Mouse (Mus musculus): ENCODE results near the gene Pop5.
A peak's percentile ranks its signal among the peaks of the same experiment; 100 is the strongest.

- TF ChIP-seq POLR2A (IDR thresholded peaks at IDR 0.05; ENCODE audit: insufficient read depth, low read depth, low read length), result 0 out of 2 replicates have a peak, but pooled peaks have one; percentile 21
- TF ChIP-seq CTCF (IDR thresholded peaks at IDR 0.05), result no peak
Observed at GRCm38 (mm10) chr5:115214864-115215263, 20.8 kb upstream of the Pop5 start.
